Mouse (Mus musculus): ENCODE results near the gene Adamts13. TPM values are rescaled to one million over a fixed set of nuclear protein-coding genes. Genes with fewer than 3 reads are reported as not detected.
A peak's percentile ranks its signal among the peaks of the same experiment; 100 is the strongest.

Gene Adamts13
- total RNA-seq, 1 experiment from 2014 or later: 0.57 TPM

- ATAC-seq (replicated peaks; ENCODE audit: insufficient number of reproducible peaks, low FRiP score, low TSS enrichment, poor library complexity, severe bottlenecking): peak; percentile 14; the same call in 1 of the 2 replicates
Observed at GRCm38 (mm10) chr2:27026857-27027617, 53.8 kb downstream of the Adamts13 start.

- peak; percentile 78 for ATAC-seq (replicated peaks; ENCODE audit: insufficient number of reproducible peaks, low FRiP score, low TSS enrichment, poor library complexity, severe bottlenecking)
Observed at GRCm38 (mm10) chr2:27027618-27028436, 54.6 kb downstream of the Adamts13 start, which contains the start of gene Slc2a6. Gene Slc2a6 (minus strand): TSS chr2:27027998.

GRCm38 (mm10) chr2:27028437-27029015, 55.3 kb downstream of the Adamts13 start:
- ATAC-seq (replicated peaks; ENCODE audit: insufficient number of reproducible peaks, low FRiP score, low TSS enrichment, poor library complexity, severe bottlenecking): peak; percentile 48

- ATAC-seq (replicated peaks; ENCODE audit: insufficient number of reproducible peaks, low FRiP score, low TSS enrichment, poor library complexity, severe bottlenecking): no peak
Observed at GRCm38 (mm10) chr2:27032361-27032760, 59.1 kb downstream of the Adamts13 start.

GRCm38 (mm10) chr2:27036003-27036402, 62.8 kb downstream of the Adamts13 start:
- ATAC-seq (replicated peaks; ENCODE audit: insufficient number of reproducible peaks, low FRiP score, low TSS enrichment, poor library complexity, severe bottlenecking): no peak

GRCm38 (mm10) chr2:27037008-27037407, 63.8 kb downstream of the Adamts13 start:
- ATAC-seq (replicated peaks; ENCODE audit: insufficient number of reproducible peaks, low FRiP score, low TSS enrichment, poor library complexity, severe bottlenecking): no peak

GRCm38 (mm10) chr2:27038596-27038995, 65.4 kb downstream of the Adamts13 start:
- 0 out of 2 replicates have a peak, but pooled peaks have one; percentile 47 for ATAC-seq (replicated peaks; ENCODE audit: insufficient number of reproducible peaks, low FRiP score, low TSS enrichment, poor library complexity, severe bottlenecking)

GRCm38 (mm10) chr2:27039286-27039685, 66.1 kb downstream of the Adamts13 start:
- ATAC-seq (replicated peaks; ENCODE audit: insufficient number of reproducible peaks, low FRiP score, low TSS enrichment, poor library complexity, severe bottlenecking): no peak

GRCm38 (mm10) chr2:27042131-27042844, 69.1 kb downstream of the Adamts13 start:
- ATAC-seq (replicated peaks; ENCODE audit: insufficient number of reproducible peaks, low FRiP score, low TSS enrichment, poor library complexity, severe bottlenecking): no peak

GRCm38 (mm10) chr2:27043461-27043860, 70.2 kb downstream of the Adamts13 start:
- no peak for ATAC-seq (replicated peaks; ENCODE audit: insufficient number of reproducible peaks, low FRiP score, low TSS enrichment, poor library complexity, severe bottlenecking)

- no peak for ATAC-seq (replicated peaks; ENCODE audit: insufficient number of reproducible peaks, low FRiP score, low TSS enrichment, poor library complexity, severe bottlenecking)
Observed at GRCm38 (mm10) chr2:27044166-27044565, 71.0 kb downstream of the Adamts13 start.

GRCm38 (mm10) chr2:27044641-27045040, 71.4 kb downstream of the Adamts13 start:
- no peak for ATAC-seq (replicated peaks; ENCODE audit: insufficient number of reproducible peaks, low FRiP score, low TSS enrichment, poor library complexity, severe bottlenecking)

- no peak for ATAC-seq (replicated peaks; ENCODE audit: insufficient number of reproducible peaks, low FRiP score, low TSS enrichment, poor library complexity, severe bottlenecking)
Observed at GRCm38 (mm10) chr2:27045979-27046770, 73.0 kb downstream of the Adamts13 start.

GRCm38 (mm10) chr2:27049408-27049807, 76.2 kb downstream of the Adamts13 start:
- no peak for ATAC-seq (replicated peaks; ENCODE audit: insufficient number of reproducible peaks, low FRiP score, low TSS enrichment, poor library complexity, severe bottlenecking)

GRCm38 (mm10) chr2:27058251-27058650, 85.0 kb downstream of the Adamts13 start:
- ATAC-seq (replicated peaks; ENCODE audit: insufficient number of reproducible peaks, low FRiP score, low TSS enrichment, poor library complexity, severe bottlenecking): no peak

GRCm38 (mm10) chr2:27058751-27059150, 85.5 kb downstream of the Adamts13 start:
- ATAC-seq (replicated peaks; ENCODE audit: insufficient number of reproducible peaks, low FRiP score, low TSS enrichment, poor library complexity, severe bottlenecking): no peak

GRCm38 (mm10) chr2:27059187-27059586, 86.0 kb downstream of the Adamts13 start:
- ATAC-seq (replicated peaks; ENCODE audit: insufficient number of reproducible peaks, low FRiP score, low TSS enrichment, poor library complexity, severe bottlenecking): no peak

Measured in monocyte, adult 5-6 weeks (primary cell).